Mouse (Mus musculus): ENCODE results near the gene Pxk.

DNA sequence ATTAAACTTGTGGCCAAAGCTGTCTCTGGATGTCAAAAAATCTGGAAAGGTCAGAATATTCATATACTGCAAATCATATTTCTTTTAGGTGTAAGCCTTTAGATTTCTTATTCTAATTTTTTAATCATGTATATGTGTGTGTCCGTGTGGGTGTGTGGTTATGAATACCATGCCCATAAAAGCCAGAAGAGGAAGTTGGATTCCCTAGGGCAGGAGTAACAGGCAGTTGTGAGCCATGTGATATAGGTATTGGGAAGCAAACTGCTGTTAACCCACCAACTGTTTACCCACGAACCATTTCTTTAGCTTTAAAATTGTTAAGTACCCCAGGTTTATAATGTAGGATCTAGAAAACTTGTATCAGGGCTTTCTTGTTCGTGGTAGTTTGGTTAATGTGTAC lies 21.9 kb downstream of the Pxk start:
- no peak for TF ChIP-seq CTCF (conservative IDR thresholded peaks at IDR 0.05; ENCODE audit: low read length)
- TF ChIP-seq NANOG (IDR thresholded peaks at IDR 0.05; ENCODE audit: borderline replicate concordance, low read length) = no peak

Measured in E14TG2a.4 (cell line).